Mouse (Mus musculus) layer of hippocampus, postnatal 36 days (tissue): Measurements from ENCODE around the gene Lrp8. TPM values are rescaled to one million over a fixed set of nuclear protein-coding genes. Genes with fewer than 3 reads are reported as not detected.

ENCODE experiments used
- DNase-seq, 2 experiments: peaks; one replicate each; pipeline ENCODE4 v3.0.0; 2022
- total RNA-seq, 2 experiments: library from RNA; stranded (reverse); gene quantifications; 2 replicates each; pipeline ENCODE4 v1.2.3; 2021

The Lrp8 gene
- total RNA-seq, 2 experiments from 2014 or later: 91.7 to 95.3 TPM

DNA sequence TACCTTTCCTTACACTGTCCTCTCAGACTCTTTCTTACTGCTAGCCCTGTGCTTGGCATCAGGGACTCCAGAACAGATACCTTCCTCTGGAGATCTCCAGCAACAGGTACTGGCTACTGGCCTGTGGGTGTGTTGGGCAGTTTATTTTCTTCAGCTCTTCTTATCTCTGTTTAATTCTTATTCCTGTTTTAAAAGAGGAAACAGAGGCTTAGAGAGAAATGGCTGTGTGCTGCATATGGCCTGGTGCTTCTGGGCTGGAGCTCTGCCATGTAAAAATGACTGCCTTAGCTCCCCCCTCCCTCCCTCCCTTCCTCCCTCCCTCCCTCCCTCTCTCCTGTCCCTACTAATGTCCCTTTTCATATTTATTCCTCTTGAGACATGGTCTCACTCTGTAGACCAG is 6.6 kb downstream of the Lrp8 start:
- DNase-seq: no peak

DNA sequence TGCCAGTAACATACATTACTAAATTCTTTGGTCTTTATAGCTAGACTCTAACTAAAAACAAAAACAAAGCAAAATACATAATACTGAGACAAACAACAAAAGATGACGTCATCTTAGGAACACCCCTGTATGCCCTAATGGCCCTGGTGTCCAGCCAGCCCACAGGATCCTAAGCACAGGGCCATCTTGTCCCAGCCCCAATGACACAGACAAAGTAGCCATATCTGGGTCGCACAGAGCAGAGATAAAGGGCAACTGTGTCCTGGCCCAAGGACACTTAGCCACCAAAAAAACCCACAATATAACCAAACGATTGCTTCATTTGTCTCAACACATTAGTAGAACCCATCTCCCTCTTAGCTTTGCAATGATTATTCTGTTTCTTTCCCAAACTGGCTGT is 8.9 kb downstream of the Lrp8 start:
- no peak for DNase-seq

DNA sequence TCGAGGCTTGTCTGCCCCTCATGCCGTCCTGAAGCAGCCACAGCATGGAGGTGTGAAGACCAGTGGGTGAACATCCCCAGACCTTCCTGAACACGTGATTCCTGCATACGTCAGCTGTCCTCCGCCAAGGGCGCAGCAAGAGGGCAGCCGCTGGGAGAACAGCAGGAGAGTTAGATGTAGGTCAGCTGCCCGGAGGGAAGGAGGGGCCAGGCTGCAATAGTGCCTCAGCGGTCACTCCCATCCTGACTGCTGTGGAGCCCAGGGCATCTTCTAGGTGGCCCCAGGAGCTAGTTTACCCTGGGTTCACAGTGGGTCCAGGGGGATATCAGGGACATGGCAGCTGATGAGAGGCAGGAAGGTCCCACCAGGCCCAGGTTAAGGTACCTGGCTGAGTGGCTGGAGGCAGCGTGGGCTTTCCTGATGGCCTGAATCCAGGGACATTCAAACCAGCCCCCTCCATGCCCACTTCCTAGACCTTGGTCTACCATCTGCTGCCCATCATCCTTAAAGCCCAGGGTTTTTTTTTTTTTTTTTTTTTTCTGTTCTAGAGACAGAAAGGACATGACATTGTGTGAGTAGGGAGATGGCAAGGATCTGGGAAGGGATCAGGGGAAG is 9.8 kb downstream of the Lrp8 start:
- no peak for DNase-seq

DNA sequence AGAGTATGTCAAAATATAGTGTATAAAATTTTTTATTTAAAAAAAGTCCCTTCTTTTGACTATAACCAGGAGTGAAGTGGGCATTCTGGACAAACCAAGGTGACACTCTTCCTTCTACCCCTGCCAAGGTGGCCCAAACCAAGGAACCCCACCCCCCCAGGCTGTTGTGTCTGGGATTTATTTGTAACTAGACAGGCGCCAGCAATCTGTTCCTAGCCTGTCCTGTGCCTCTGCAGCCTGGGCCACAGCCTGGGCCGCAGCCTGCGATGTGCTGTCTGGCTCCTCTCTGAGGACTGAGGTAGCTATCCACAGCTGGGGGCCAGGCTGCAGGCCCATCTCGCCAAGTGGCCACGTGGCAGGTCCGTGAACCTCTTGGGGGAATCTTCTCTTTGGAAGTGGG is 10.3 kb downstream of the Lrp8 start:
- no peak for DNase-seq

DNA sequence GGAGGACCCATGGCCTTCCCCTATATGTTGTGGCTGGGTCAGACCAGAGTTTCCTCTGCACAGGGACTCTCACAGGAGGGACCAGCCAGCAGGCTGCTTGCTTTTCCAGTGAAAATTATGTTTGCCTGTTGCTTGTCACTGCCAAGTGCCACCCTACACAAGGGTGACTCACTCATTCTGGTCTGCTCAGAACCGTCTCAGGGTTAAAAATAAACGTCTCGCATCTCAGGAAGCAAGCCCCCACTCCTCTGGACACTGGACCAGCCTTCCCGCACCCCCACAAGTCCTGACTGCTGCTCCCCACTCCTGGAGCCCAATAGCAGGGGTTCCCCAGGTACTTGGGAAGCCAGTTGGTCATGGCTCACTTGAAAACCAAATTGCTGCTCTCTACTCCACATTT is 14.4 kb downstream of the Lrp8 start:
- DNase-seq: no peak

DNA sequence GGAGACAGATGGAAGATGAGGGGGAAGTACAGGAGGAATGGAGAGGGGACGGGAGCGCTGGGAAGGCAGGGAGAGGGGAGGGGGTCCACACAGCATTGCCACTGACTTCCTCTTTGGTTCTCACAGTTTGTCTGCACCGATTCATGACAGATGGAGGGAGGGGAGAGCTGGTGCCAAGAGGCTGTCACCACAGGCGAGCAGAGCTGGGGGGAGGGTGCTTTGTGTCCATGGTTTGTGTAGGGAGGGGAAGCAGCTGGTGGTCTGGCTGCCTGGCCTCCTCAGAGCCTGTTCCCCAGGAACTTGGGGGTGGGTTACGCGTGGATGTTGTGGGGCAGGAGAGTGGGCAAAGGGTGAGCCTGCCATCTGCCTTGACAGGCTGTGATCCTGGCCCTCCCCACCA is 15.4 kb downstream of the Lrp8 start:
- peak; percentile 64 for DNase-seq

DNA sequence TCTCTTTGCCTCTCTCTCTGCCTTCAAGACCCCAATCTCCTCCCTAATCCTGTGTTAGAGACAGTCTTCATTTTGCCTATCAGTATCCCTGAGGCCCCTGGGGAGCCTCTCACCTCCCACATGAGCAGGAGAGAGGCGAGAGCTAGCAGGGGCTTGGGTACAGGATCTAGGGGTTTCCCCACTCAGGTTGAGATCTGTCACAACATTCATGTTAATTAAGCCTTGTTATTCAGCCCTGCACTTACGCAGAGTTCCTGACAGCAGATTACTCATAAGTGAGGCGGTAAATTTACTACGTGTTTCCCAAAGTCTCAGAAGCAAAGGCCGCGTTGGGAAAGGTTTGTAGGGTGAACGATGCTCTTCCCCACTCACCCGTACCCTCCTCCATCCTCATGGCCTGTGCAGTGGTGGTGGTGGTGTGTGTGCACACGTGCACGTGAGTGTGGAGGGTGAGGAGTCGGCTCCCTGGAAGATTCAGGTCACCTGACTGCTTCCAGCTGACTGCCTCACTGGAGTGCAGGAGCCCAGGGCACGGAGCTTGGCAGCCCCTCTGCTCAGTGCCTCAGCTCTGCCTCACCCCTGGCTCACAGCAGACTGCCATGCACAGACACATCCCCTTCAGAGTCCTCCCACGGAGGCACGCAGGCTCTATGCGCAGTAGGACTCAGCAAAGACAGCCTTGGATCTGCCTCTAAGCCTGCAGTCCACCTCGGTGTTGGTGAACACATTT is 18.1 kb downstream of the Lrp8 start:
- DNase-seq: no peak

DNA sequence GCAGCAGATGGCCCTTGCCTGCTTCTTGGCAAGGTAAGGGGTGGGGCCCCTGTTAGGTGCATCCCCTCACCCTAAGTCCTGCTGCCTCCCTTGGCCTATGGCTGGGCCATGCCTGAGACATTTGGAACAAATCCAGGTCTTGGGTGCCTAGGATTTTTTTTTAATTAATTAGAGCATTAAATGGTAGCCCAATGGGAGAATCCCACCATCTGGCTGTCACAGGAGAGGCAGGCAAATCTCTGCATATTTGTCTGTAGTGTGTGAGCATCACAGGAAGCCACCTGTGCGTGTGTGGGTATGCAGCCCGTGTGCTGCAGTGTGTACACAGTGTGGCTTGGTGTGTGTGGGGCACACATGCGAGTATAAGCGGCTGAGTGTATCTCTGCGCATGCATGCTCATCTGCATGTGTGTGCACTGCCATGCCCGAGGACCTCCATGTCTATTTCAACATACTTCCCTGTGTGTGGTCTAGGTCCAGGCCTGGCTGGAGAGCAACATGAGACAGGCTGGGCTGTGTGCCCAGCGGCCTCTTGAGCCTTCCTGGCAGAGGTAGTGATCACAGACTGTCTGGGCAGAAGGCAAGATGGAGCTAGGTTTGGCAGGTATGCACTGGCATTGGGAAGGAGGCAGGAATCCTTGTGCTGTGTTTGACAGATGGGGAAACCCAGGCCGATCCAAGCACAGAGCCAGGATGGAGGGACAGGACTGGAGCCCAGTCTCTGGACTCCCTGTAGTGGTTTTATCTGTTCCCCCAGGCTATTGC is 19.0 kb downstream of the Lrp8 start:
- no peak for DNase-seq

DNA sequence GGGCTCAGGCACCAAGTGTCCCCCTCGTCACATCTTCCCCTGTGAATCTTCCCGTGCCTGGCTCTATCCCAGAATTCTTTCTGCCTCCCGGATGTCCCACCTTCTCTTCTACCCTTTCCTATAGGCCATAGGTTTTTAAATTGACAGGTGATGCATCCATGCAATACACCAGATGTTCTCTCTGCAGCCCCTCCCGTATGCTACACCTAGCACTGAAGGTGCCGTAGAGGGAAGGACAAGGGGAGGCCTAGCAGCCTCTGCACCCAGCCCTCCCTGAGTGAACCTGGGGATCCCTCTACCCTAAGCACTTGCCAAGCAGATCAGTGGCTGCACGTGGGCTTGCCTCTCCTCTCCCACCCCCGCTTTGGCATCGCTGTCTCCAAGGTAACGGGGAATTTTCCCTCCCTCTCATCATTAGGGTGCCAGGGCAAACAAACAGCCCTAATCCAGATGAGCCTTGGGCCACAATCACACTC is 20.9 kb downstream of the Lrp8 start:
- no peak for DNase-seq

DNA sequence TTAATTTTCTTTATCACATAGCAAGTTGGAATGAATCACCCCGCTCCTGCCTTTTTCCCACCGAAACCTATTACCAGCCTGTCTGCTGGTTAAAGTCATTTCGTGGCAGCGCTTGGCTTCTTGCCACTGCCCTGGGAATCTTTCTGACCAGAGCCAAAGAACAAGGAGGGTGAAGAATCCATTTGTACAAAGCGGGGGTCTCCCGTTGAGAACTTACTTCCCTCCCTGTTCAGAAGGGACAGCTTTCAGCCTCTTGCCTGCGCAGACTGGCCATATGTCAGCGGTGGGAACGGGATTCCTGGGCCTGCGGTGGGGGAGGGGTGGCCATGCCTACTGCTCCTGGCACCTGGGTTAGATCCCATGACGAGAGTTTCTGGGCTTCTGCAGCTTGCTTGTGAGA is 21.4 kb downstream of the Lrp8 start:
- DNase-seq: no peak

DNA sequence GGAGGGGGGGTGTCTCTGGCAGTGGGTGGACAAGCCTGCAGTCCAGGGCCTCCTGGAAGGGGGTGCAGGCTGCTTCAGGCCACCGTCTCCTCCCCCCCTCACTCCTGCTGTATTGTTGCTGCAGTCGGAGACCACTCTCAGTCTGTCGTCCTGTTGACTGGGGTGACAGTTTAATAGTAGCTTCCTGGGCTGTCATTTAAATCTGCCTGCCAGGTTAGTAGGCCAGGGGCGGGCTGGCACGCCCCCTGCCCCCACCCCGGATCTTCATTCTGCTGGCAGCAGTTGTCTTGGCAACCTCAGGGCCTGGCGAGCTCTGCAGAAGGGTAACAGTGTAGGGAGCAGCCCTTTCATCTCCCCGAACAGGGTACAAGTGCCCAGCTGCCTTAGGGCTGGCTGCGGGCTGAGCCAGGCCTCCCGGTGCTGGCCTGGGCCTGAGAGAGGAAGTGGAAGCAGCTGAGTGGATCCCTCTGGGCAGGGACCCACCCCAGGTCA is 26.7 kb downstream of the Lrp8 start:
- DNase-seq: peak; percentile 50 to 63

DNA sequence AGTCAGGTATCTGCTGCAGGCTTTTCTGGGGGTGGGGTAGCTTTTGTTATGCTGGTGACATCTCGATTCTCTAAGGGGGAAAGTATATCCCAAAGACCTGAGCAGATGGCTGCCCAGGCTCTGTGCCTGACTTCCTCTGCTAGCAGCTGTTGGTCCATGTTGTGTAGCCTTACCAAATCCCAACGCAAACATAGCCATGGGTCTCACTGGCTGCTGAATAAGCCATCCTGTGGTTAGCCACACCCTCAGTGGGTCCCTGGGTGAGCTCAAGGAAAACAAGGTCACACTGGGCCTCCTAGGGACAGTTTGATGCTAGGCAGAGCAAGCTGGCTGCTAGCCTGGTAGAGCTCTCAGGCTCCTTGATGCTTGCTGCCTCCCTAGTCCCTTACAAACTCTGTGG is 27.6 kb downstream of the Lrp8 start:
- DNase-seq: no peak

DNA sequence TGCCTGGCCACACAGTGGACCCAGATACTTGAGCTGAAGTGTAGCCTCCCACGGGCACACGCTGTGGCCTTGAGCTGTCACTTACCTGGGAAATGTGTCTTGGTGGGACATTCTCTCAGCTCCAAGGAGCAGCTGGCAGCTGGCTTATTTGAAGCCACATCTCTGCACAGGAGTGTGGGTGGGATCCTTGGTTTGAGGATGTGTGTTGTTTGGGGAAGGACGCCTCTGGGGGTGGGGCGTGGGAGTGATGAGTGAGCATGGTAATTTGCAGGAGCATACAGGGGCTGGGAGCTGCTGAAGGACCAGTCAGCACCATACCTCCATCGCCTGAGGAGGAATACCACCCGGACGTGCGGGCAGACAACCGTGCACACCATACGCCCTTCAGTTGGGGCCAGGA is 28.1 kb downstream of the Lrp8 start:
- no peak for DNase-seq

DNA sequence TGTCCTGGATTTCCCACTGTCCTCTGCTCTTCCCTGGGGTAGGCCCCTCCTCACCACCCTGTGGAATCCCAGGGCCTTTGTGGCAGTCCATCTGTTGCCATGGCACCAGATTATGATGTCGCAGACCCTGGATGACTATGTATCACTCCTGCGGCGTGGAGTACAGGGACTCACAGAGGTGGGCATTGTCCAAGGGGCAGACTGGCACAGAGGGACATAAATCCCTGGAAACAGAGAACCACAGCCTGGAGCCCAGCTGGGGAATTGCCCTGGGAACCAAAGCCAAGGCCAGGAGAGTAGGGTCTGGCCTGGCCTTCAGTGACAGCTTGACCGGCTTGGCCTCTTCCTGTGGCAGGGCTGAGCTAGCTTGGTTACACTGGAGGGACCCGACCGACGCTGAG is 28.8 kb downstream of the Lrp8 start:
- DNase-seq: no peak

DNA sequence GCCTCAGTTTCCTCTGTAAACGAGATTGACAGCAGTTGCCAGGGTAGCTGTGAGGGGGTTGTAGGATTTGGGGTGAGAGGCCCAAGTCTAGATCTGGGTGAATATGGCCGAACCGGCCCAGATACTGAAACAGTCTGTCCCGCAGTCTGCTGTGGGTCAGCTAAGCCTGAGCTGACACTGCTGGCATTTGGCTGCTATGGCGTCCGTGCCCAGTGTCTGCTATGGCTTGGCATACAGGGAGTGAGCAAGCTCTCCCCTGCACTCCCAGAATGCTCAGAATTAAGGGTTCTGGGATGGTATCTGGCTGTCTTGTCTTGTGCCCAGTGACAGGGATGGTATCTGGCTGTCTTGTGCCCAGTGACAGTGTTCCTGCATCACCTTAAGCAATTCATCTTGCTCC is 29.6 kb downstream of the Lrp8 start:
- DNase-seq: no peak

DNA sequence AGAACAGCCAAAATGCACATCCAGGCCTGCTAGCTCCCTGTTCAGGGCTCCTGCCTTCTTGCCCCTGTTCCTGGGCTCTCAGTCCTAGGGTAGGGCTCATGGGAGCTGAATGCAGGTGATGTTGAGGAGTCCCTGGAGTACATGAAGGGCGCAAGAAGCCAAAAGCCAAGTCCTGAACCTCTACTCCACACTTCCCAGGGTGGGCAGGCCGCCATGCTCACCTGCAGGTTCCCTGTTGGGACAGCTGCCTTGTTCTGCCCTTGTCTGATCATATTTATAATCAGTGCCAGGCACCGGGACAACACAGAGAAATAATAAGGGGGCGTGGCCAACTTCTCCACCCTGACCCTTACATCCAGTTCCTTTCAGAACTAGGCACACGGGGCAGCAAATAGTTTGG is 31.5 kb downstream of the Lrp8 start:
- no peak for DNase-seq

DNA sequence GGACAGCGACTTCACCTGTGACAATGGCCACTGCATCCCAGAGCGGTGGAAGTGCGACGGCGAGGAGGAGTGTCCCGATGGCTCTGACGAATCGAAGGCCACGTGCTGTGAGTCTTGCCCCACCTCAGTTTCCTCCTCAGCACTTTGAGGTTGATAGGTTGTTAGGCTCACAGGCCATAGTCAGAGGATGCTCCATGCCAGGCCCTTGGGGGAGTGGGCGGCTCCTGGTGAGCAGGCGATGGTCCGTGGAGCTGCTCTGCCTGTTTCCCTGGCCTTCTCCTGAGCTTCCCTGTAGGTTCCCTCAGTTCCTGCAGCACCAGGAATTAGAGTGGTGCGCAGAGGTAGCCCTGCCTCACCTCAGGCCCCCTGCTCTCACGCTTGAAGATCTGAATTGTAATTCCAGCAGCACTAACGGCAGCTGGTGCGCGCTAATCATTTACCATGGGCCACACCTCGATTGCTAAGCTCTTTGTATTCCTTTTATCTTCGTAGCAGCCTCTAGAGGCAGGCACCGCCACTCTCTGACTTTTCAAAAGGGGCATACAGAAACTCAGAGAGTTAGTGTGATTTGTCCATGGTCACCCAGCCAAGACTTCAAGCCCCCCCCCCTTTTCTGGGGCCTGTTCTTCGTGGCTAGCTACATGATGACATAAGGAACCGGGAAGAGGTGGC is 32.7 kb downstream of the Lrp8 start:
- DNase-seq: no peak

DNA sequence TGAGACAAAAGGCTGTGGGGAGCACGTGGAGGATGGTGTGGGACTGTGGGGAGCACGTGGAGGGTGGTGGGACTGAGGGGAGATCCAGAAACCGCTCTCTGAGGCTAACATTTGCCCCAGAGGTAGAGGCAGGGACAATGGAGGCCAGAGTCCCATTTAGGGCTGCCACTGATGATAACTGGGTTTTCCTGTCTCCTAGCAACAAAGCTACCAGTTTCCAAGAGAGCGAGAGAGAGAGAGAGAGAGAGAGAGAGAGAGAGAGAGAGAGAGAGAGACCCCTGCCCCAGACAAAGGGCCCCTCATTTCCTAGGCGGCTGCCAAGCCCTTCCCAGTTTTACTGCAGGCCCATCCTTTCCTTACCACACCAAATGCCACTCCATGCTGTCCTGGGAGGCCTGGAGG is 33.4 kb downstream of the Lrp8 start:
- DNase-seq: no peak

DNA sequence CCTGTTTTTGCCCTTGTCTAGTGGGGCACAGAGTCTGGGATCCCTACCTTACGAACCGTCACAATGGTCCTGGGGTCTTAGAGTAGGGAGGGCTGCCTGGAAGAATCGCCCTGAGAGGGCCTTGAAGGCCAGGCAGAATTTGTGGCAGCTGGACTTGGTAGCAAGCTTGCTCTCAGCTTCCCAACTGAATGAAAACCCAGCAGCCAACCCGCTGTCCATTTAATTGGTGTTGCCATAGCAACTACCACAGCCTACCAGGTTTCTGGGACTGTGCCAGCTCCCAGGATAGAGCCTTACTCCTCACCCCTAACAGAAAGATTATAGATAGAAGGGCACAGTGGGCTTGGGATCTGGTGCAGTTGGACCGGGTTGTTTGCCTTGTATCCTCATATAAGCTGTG is 34.7 kb downstream of the Lrp8 start:
- DNase-seq: peak; percentile 51 to 64

DNA sequence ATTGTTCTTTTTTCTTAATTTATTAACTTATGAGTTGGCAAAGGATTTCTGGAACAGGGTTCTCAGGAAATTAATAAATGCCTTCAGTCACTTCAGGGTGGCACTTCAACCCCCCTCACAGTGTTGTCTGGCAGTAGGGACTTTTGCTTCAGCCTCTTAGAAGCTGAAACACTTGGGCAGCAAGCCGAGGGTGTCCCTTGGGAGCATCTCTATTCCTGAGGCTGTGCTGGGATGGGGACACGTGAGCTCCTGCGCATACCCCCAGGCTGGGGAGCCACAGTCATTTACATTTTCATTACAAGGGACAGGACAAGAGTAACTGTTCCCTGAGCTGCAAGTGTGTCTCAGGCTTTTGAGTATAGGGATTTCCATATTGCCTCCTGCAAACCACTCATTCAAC is 35.8 kb downstream of the Lrp8 start:
- DNase-seq: no peak

DNA sequence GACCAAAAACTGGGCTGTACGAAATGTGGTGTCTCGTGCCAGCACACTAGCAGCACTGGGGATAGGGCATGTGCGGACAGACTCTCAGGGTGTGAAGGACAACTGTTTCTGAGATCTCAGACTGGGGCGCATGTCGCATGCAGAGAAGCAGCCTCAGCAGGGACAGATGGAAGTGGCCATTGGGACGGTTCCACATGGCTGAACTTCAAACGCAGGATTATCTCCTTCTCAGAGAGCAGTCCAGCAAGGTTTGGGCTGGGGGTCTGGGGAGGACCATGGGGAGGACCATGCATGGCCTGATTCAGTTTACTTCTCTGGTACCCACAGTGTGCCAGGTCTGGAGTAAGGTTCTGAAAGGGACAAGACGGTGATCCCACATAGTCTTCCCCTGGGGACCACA is 41.6 kb downstream of the Lrp8 start:
- no peak for DNase-seq

DNA sequence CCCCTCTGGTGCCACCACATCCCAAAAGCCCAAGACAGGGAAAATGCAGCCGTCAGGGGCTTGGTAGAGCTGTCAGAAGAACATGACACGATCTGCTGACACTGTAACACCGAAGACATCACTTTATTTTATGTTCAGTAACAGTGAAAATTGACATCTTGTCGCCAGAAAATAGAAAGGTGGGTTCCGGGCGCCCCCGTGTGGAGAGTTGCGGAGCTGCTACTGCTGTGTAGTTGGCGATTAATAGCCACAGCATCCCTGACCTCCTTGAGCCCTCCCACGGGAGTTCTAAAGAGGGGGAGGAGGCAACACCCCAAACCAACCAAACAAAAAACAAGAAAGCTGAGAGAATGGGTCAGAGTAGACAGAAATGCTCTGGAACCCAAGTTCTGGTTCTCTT is 42.9 kb downstream of the Lrp8 start:
- DNase-seq: peak; percentile 80

DNA sequence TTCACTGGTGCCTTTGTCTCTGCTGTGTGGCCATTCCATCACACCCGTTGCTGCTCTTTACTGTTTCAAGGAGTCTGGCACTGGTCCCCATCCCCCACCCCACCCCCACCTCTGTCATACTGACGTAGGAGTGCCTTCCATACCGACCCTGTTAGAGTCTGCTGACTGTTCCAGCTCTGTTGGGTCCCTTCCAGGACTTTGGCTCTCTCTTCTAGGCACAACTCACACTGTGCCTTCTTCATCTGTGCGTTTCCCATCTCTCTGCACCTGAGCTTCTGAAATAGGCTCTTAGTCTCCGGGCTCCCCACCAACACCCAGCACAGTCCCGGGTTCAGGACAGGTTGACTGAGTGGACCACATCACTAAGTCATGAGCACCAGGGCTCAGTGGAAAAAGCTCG is 44.7 kb downstream of the Lrp8 start:
- DNase-seq: no peak
